Mouse (Mus musculus) MN1 (cell line): ENCODE measurements at regions not wholly inside any gene's neighbourhood (a gene's known extent, or its start where the extent isn't known, plus 50 kb on each side); places are given as distances from the start of the nearest gene placed in this dataset.

Experiments
- DNase-seq: peaks from one replicate; pipeline ENCODE4 v3.0.0-alpha.2; 2016; ENCODE audit warnings: low spot score

DNA sequence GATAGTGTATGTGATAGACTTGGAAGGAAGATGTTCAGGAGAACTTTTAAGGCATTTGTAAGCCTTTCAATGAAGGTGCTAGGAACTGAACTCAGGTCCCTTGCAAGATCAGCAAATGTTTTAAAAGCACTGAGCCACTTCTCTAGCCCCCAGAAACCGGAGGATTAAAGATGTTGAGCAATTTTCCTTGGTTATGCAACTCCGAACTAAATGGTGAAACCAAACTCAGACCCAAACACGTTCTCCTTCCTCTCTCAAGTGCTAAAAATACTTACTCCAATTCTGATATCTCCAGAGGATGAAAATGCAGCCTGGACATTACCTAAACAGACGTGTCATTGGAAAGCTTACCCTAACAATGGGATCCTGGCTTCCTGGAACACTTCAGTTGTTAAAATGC is 378.8 kb downstream of the Kcnj2 start:
- no peak for DNase-seq

DNA sequence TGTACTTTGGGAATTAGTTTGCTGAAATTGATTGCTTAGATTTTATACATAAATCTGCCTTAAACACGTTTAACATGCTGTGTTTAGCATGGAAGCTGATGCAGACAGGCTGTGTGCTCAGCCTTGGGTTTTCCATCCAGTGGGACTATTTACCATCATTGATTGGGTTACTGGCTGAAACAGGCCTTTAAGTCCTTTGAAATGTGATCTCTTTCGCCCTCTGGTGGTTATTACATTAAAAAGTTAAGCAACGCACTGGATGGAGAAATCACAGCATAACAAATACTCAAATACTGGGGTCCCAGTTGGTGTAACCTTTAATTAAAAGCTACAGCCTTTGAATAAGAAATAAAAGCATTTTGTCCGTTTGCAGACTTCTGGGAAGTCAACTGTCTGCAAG is 379.8 kb downstream of the Kcnj2 start:
- peak; percentile 22 for DNase-seq

DNA sequence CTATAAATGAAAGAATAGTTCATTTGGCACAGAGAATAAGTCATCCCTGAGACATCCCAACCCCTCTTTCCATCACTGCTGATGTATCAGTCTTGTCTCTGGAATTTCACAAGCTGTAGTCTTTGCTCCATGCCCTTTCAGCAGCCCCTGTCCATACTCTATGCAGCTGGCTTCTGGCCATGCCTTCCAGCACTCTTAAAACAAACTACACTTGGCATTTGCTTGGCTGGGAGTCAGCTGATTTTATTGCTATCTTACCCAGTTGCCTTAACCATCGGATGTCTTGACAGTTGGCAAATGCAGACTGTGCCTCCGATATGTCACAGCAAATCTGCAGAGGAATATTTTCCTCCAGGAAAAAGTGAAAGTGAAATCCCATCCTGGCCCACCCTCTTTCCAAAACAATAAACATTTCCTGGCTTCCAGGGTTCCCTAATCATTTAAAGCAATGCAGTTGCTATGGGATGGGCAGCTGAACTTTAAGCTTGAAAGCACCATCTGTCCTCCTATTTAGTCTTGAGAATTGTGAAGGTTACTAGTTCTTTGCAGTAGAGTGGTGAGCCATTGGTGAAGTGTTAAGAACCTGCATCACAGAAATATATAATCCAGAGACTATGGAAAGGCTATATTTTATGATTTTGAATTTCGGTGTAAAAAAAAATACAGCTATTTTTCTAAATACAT is 385.0 kb downstream of the Kcnj2 start:
- no peak for DNase-seq

DNA sequence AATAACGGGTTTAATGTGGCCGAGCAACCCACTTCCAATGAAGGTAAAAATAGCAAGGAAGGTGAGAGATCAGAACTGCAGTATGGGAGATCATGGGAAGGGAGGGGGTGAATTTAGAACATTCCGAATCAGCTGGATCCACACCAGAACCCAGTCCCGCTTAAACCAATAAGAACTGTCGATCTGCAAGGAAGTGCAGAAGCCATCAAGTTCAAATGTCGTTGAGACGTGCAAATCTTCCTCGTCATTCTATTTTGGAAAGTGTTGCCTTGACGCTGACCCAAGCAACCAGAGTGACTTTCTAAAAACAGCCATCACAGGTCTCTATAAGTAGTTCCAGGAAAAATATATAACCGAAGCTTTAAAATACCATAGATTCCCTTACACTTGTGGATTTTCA is 394.1 kb downstream of the Kcnj2 start:
- no peak for DNase-seq

DNA sequence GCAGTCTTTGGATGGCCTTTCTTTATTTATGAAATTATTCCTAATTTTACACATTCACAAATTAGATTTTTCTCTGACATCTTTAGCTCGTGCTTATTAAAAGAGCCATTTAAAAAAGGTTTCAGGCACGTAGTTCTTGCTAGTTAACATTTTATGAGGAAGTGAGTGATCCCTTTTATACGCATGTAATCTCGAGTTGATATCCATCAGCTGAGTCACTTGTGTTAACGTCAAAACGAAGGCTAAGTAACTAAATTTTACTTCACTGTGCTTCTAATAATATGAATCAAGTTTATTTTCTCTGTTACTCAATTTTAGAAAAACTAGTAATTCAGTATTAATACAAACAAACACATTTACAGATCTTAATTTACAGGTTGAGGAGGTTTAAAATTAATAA is 419.0 kb downstream of the Kcnj2 start:
- no peak for DNase-seq

DNA sequence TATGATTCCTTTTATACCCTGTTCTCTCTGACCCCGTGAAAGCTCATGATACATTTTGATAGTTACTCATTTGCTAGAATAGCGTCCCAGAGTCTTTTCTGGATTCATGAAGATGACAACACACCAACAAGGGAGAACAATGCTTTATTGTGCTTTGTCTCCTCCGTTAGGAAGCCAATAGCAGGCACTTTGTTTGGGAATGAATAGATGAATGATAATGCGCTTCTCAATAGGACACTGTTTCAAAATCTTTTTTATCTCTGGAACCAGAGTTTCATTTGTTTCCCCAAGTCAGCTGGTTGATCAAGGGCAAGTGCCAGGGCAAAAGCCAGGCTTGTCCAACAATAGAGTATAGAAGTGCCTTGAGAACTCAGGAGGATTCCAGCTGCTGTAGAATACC is 446.5 kb downstream of the Kcnj2 start:
- DNase-seq: no peak

DNA sequence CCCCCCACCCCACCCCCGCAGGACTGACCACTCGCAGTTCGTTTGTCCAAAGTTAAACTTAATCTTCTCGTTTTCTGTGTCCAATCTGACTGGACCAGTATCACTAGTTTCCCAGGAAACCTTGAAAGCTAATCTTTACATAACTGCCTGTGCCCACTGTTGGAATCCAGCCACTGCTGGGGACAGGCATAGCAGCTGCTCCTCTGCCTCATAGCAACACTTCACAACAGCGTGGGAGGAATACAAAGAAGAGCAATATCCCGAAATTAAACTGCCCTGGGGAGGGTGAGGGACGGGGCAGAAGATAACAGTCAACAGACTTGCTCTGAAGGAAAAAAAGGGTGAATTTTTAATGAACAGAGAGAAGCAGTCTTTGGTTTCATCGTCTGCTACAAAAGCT is 456.8 kb downstream of the Kcnj2 start:
- no peak for DNase-seq

DNA sequence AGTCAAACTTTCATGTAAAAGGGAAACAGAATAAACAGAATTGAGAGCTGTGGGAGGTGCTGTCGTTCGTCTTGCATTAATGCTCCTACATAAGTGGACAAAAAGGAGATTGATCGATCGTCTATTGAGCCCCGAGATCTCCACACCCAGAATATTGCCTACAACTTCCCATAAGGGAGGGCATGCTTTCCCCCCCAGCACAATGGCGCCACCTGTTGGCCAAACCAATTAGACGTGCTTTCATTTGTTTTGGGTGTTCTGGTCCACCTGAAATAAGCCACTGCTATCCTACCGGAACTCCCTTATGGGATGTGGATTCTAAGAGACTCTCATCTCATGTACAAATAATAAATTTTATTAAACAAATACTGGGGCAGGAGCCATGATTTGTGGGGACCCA is 457.5 kb downstream of the Kcnj2 start:
- DNase-seq: peak; percentile 30

DNA sequence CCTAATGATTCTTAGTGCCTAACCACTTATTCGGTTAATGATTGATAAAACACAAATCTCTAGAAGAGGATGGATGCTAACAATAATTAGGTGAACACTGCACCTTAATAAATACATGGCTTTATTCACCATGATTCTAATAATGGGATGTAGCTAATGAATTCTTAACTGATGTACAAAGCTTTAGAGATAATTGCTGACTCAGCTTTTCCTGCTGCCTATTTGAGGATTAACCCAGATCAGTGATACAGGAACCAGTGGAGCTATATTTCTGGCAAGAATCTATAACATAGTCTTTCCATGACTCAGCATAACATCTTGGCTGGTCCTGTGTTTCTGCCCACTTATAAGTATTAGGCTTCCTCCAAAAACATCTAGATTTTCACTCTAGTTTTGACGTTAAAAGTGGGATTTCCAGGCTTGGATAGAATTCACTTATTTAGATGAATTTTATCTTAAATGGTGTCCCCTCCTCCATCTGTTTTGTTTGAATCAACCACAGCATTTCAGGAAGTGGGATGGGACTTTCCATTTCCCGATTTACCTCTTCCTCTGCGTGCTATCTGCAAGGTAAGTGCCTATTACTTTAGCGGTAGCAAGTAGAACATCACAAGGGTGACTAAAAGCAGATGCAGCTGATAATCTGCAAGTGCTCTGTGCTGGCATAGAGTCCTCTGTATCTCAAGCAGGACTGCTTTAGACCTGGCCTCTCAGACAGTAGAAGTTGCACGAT is 460.2 kb downstream of the Kcnj2 start:
- DNase-seq: no peak

DNA sequence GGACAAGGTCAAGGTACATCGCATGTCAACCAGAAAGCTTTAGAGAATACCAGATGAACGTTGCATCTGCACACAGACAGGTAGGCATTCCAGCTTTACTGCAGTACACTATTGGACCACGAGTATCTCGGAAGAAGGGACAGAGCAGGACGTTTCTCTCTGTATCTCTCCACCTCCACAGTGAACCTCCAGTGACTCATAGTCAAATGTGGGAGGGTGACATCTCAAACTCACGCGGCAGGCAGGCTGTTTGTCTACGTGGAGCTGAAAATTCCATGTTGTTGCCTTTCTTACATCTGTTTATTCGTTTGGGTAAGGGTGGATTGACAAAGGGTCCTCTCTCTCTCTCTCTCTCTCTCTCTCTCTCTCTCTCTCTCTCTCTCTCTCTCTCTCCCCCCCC is 463.6 kb downstream of the Kcnj2 start:
- DNase-seq: no peak

DNA sequence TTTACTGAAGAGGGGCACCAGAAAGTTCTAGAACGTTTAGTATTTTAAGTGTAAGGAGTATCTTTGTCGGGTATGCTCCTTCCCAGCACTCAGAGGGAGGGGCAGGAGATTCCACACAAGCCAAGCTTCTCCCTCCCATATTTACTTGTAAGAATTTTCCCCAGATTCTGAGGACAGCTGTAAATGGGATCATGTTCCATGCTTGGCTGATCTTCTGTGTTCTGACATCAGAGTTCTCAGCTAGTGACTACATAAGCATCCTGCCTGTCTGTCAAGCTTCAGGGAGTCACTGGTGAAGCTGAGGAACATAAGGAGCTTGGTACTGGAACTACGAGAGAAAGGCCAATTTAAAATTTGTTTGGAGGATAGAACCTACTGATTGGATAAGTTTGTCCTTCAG is 464.9 kb downstream of the Kcnj2 start:
- DNase-seq: no peak

DNA sequence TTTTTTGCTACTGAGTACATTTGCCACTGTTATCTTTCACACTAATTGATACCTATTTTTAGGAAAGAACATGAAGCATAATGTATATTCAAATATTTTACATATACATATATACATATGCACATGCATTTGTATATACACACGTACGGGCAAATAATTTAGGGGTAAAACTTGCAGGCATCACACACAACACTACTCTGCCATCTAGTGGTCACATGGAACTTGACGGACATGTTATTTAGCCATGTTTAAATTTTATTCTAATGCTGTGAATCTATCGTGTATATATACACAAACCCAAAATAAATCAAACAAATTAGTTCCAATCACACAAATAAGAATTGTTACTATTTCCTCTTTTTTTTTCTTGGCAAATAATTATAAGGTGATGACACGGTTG is 466.5 kb downstream of the Kcnj2 start:
- DNase-seq: peak; percentile 21

DNA sequence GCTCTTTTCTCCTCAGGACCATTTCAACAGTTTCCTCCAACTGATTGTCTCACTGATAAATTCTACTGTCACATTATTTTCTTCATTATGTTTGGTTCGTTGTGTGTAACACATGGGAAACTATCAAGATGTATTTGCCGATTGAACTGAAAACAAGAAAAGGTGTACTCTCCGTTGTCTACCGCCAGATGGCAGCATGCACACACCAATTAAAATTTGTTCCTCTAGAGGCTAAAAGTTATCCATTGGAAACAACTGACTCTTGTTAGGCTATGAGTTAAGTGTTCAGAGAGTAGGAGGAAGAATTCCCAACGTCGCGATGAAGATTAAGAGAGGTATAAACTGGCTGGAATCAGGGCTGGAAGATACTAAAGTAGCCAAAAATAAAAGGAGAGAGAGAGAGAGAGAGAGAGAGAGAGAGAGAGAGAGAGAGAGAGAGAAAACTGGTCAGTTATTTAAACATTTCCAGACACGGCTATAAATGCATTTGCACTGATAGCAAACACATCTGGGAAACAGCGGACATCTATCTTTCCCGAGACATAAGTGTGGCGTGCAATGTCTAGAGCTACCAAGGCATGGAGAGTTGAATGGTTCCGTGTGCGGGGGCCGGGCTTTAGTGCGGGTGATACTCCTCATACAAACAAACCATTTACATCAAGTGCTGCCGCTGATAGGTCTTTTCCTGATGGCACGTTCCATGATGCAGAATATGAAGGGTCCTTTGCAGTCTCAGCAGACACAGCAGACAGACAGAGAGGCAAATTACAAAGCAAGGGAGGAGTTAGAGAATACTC is 470.3 kb downstream of the Kcnj2 start:
- peak; percentile 79 for DNase-seq

DNA sequence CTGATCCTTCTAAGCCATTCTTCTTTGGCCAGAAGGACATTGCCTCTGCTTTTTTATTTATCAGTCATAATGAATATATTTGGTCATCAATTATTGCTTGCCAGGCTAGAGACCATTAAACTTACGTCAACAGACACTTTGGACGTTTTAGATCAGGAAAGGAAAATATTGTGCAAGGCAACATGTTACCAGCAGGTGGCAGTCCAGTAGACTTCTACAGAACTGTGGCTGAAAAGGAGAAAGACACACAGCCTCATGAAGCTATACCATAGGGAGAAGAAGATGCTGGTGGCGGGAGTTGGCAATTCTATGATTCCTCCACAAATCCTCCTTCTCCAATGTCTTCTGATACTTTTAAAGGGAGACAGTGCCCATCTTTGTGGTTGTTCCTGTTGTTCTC is 471.7 kb downstream of the Kcnj2 start:
- peak; percentile 68 for DNase-seq

DNA sequence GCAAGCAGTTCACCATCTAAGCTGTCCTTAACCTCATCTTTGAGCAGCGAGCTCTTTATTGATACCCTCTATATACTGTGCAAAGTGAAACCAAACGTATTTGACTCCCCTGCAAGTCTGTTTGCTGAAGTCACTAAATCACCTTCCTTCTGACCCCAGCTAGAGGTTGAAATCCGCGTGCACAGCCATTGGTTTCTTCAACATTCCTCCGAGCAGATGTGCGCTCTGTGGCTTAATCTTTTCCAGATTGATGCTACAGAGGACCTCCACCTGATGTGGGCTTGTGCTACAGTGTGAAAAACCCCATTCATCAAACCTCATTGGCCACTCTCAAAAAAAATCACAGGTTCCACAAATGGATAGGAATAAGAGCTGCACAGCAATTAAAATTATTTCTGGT is 474.0 kb downstream of the Kcnj2 start:
- DNase-seq: no peak

DNA sequence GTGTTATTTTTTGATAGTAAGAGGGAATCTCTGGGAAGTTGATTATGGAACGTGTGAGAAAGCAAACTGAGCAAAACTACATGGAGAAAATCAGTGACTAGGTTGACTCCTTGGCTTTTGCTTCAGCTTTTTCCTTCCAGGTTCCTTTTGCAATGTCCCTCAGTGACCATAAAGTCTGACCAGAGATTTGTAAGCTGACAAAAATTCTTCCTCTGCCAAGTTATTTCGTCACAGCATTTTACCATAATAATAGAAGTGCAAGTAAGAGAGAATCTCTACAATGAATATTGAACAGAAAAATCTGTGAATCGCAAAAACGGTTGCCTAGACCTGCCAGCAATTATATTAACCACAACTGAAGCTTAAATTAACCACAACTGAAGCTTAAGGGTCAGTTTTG is 479.3 kb downstream of the Kcnj2 start:
- DNase-seq: no peak

DNA sequence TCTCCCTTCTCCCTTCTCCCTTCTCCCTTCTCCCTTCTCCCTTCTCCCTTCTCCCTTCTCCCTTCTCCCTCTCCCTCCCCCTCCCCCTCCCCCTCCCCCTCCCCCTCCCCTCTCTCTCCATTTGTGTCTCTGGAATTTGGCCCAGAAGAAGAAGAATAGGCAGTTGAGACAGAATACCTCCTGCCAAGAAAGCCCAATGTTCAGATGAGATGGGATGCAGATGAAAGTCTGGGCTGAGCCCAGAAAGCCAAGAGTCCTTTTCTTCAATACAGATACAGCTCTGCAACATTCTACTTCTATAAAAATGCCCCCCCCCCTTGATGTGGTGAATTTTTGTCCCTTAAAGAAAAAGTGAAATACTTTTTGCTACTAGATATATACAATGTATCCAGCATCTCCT is 489.2 kb downstream of the Kcnj2 start:
- no peak for DNase-seq

DNA sequence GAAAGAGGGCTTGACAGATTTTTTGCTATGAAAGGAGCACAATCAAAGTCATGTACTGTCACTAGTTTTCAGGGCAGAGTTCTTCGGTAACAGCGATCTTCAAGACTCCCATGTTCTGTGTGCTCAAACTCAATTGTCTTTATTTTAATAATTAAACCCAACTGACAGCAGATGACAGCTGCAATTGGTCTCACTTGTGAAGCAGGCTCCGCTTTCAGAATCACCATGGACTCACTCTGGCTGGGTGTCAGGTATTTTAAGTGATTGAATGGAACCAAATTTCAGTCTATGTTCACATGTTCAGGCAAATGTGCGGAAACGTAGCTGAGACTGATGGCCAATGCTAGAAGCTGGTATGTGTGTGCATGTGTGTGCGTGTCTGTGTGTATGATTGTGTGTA is 489.7 kb downstream of the Kcnj2 start:
- DNase-seq: no peak

DNA sequence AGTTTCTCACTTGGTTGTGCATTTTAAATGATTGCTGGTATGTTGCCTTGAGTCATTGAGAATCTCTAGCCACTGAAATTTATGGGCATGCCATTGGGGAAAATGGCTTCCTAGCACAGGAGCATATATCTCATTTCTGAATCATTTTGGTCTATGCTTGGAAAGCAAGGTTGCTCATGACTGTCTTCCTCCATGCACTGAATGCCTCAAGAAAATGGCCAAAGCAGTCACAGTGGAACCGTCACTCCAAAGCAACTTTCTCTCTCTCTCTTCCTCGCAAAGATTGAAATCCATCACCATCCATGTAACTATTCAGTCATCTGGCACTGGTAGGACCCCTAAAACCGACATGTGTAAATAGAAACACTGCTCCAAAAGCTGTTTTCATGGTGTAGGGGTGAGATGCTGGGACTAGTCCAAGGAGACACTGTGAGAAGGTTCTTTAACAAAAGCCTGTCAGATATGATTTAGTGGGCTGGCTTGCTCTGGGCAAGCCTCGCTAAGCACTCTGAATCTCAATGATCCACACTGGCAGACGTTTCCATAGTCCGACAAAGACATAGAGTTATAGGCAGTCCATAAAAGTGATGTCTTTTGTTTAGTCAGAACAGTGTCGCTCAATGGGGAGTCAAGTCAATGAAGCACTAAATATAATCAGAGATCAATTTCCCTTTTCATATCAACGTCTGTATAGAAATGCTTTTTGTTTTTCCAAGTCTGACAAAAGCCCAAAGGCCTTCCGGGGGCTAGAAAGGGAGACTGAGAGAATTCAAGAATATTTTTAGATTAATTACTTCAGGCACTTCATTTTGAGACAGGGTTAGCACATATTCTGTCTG is 492.6 kb downstream of the Kcnj2 start:
- no peak for DNase-seq

DNA sequence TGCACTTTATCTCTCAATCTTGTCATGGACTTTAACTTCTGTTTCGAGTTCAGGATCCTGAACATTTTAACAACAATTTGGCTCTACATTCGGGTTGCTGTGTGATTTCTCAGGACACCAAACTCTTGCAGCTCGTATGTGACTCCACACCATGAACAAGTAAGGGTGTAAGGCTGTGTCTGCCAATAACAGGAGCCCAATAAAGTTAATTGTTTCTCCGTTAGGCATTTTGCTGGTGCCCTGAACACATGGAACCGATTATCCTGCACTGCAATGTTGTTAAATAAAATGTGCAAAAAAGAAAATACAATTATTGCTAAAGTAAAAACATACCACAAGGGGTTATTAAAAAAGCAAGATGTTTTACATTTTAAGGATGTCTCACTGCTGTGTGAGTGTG is 497.2 kb downstream of the Kcnj2 start:
- DNase-seq: peak; percentile 12

DNA sequence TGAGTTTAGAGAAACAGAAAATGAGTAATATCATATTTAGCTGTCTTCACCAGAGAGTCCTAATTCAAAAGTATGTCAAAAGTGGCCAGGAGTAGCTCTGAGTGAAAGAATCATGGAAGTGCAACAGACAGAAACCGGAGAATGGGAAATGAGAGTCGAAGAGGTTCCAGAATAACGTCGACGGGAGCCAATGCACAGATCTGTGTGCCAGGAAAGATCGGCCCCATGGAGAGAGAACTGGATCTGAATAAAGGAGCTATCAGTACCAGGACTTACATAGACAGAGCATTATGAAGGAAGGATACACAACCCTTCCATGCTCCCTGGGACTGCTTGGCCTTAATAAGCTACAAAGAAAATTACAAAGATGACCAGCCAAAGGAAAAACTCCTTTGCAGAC is 502.1 kb downstream of the Kcnj2 start:
- no peak for DNase-seq

DNA sequence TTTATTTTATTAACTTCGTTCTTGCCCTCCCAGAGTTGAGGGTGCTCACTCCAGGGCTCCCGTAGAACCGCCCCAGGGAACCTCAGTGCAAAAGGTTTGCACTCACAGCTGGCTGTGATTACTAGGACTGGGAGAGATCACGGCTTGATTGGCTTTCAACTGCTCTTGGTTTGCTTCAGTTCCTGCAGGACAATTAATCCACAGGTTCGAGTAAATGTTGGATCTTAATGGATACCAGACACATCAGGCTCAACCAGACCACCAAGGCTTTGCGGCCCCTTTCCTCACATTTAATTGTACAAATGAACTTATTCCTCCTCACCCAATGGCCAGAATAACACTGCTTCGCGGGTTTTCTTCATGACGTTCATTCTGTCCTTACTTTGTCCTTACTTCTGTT is 502.9 kb downstream of the Kcnj2 start:
- DNase-seq: no peak
